Mouse (Mus musculus): ENCODE measurements around the gene Crebrf.

- TF ChIP-seq EP300 (IDR thresholded peaks at IDR 0.05; ENCODE audit: low read depth) (no peak; the same call in 1 of the 2 replicates), CTCF (IDR thresholded peaks at IDR 0.05; ENCODE audit: low read depth) (no peak)
Measured at GRCm38 (mm10) chr17:26699819-26700616, 15.4 kb upstream of the Crebrf start.

Measured in liver, postnatal 0 days (tissue).